Mouse (Mus musculus) spleen, adult 2 months (tissue): ENCODE measurements around the gene Ptpn1.

Source experiments
- CTCF ChIP-seq: fragments of 200-500 bp; IDR thresholded peaks from 2 replicates; pipeline ENCODE4 v1.5.1; 2011; ENCODE audit warnings: mild to moderate bottlenecking, inconsistent platforms; ENCODE audit not compliant: insufficient read depth, insufficient read length, insufficient replicate concordance; ENCODE audit errors: extremely low read depth
- POLR2A ChIP-seq: fragments of 200-500 bp; IDR thresholded peaks from 2 replicates; pipeline ENCODE4 v1.6.1; 2011; ENCODE audit warnings: low read depth, low read length, inconsistent platforms

GRCm38 (mm10) chr2:167997562-167997961 lies 65.7 kb downstream of the Ptpn1 start:
- TF ChIP-seq CTCF (no peak), POLR2A (no peak)
